Mouse (Mus musculus): ENCODE data around the gene Aggf1. TPM values are rescaled to one million over a fixed set of nuclear protein-coding genes. Genes with fewer than 3 reads are reported as not detected.

The Aggf1 gene
- polyA plus RNA-seq, 2 experiments = 13.0 to 14.9 TPM

GRCm38 (mm10) chr13:95347018-95347696, 28.0 kb downstream of the Aggf1 start:
- no peaks in the 10 kb centered on the region for H3K4me1 ChIP-seq (replicated peaks; ENCODE audit: control insufficient read depth in 2 of 2, insufficient read depth in 2 of 2, low read length in 1 of 2)
- no peak overlapping the region for H3K4me2 ChIP-seq (ENCODE audit: low read depth)
- peak; percentile 37; the same call in 1 of the 2 replicates for ATAC-seq (ENCODE audit: insufficient read depth)
- no peak overlapping the region for H3K4me3 ChIP-seq (ENCODE audit: insufficient read depth in 1 of 2, low read depth in 2 of 2, low read length in 2 of 2)
- peaks cover 20% of the 10 kb centered on the region for H3K36me3 ChIP-seq (replicated peaks; ENCODE audit: control insufficient read depth, insufficient read depth, low read depth)
- WGBS (ENCODE audit: insufficient replicate concordance) = 27% methylated on average over 8 of the region's 8 CpGs
- H3K9ac ChIP-seq (replicated peaks) = no peak overlapping the region
- DNase-seq (ENCODE audit: low read depth in 3 of 3, low spot score in 3 of 3) = peak in 1 of 3 experiments; percentile 41
- H3K27ac ChIP-seq = no peak overlapping the region
- no peaks in the 10 kb centered on the region for H3K27me3 ChIP-seq (ENCODE audit: control insufficient read depth, insufficient read depth, low read length)
- H3K9me3 ChIP-seq (ENCODE audit: control insufficient read depth, low read length) = no peaks in the 10 kb centered on the region
- TF ChIP-seq EP300 (IDR thresholded peaks at IDR 0.05; ENCODE audit: low read depth) = no peak
- TF ChIP-seq CTCF (IDR thresholded peaks at IDR 0.05; ENCODE audit: low read depth) = peak; percentile 91

- Histone ChIP-seq H3K9ac (replicated peaks) (no peak overlapping the region), H3K9me3 (ENCODE audit: control insufficient read depth, low read length) (no peaks in the 10 kb centered on the region), H3K36me3 (replicated peaks; ENCODE audit: control insufficient read depth, insufficient read depth, low read depth) (peaks cover 8% of the 10 kb centered on the region), H3K4me3 (ENCODE audit: insufficient read depth in 1 of 2, low read depth in 2 of 2, low read length in 2 of 2) (no peak overlapping the region), H3K4me2 (ENCODE audit: low read depth) (no peak overlapping the region), H3K4me1 (replicated peaks; ENCODE audit: control insufficient read depth in 2 of 2, insufficient read depth in 2 of 2, low read length in 1 of 2) (no peaks in the 10 kb centered on the region), H3K27ac (no peak overlapping the region), H3K27me3 (ENCODE audit: control insufficient read depth, insufficient read depth, low read length) (no peaks in the 10 kb centered on the region)
- DNase-seq (ENCODE audit: low read depth in 3 of 3, low spot score in 3 of 3) (no peak), ATAC-seq (ENCODE audit: insufficient read depth) (no peak)
- WGBS (ENCODE audit: insufficient replicate concordance) = 60% methylated on average over 6 of the region's 6 CpGs
- TF ChIP-seq CTCF (IDR thresholded peaks at IDR 0.05; ENCODE audit: low read depth) (no peak), EP300 (IDR thresholded peaks at IDR 0.05; ENCODE audit: low read depth) (no peak)
These were observed 29.3 kb downstream of the Aggf1 start for GRCm38 (mm10) chr13:95345869-95346268.

DNA sequence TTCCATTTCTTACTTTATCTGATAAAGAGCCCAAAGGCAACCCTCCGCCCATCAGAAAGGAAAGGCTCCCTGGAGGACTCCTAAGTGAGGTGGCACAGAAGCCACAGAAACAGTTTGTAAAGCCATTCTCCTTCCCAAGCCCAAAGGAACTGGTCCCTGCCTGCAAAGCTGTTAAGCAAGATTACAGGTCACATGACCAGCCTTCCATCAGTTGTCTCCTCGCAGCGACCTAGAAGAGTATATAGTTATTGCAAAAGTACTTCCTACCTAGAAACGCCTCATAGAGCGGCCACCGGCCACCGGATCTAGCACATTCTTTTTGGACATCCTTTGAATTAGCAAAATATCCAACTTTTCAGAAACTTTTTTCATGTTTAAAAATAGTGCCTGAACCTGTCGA, 31.7 kb downstream of the Aggf1 start:
- Histone ChIP-seq H3K9me3 (ENCODE audit: control insufficient read depth, low read length) (no peaks in the 10 kb centered on the region), H3K36me3 (replicated peaks; ENCODE audit: control insufficient read depth, insufficient read depth, low read depth) (no peaks in the 10 kb centered on the region), H3K4me2 (ENCODE audit: low read depth) (no peak overlapping the region), H3K27me3 (ENCODE audit: control insufficient read depth, insufficient read depth, low read length) (no peaks in the 10 kb centered on the region), H3K4me1 (replicated peaks; ENCODE audit: control insufficient read depth in 2 of 2, insufficient read depth in 2 of 2, low read length in 1 of 2) (no peaks in the 10 kb centered on the region), H3K9ac (replicated peaks) (no peak overlapping the region), H3K4me3 (ENCODE audit: insufficient read depth in 1 of 2, low read depth in 2 of 2, low read length in 2 of 2) (no peak overlapping the region), H3K27ac (no peak overlapping the region)
- WGBS (ENCODE audit: insufficient replicate concordance) = 41% methylated on average over 8 of the region's 8 CpGs
- DNase-seq (ENCODE audit: low read depth in 3 of 3, low spot score in 3 of 3) (no peak), ATAC-seq (ENCODE audit: insufficient read depth) (no peak)
- TF ChIP-seq EP300 (IDR thresholded peaks at IDR 0.05; ENCODE audit: low read depth) (no peak), CTCF (IDR thresholded peaks at IDR 0.05; ENCODE audit: low read depth) (no peak)

- TF ChIP-seq EP300 (IDR thresholded peaks at IDR 0.05; ENCODE audit: low read depth) = no peak
- Histone ChIP-seq H3K36me3 (replicated peaks; ENCODE audit: control insufficient read depth, insufficient read depth, low read depth) (no peaks in the 10 kb centered on the region), H3K27me3 (ENCODE audit: control insufficient read depth, insufficient read depth, low read length) (no peaks in the 10 kb centered on the region), H3K4me2 (ENCODE audit: low read depth) (no peak overlapping the region), H3K9ac (replicated peaks) (no peak overlapping the region), H3K9me3 (ENCODE audit: control insufficient read depth, low read length) (no peaks in the 10 kb centered on the region), H3K4me3 (ENCODE audit: insufficient read depth in 1 of 2, low read depth in 2 of 2, low read length in 2 of 2) (no peak overlapping the region), H3K27ac (no peak overlapping the region), H3K4me1 (replicated peaks; ENCODE audit: control insufficient read depth in 2 of 2, insufficient read depth in 2 of 2, low read length in 1 of 2) (no peaks in the 10 kb centered on the region)
- ATAC-seq (ENCODE audit: insufficient read depth) (no peak), DNase-seq (ENCODE audit: low read depth in 3 of 3, low spot score in 3 of 3) (no peak)
- 86% methylated on average over 40 of the region's 40 CpGs for WGBS (ENCODE audit: insufficient replicate concordance)
These were observed 39.0 kb downstream of the Aggf1 start for GRCm38 (mm10) chr13:95336122-95336677.

DNA sequence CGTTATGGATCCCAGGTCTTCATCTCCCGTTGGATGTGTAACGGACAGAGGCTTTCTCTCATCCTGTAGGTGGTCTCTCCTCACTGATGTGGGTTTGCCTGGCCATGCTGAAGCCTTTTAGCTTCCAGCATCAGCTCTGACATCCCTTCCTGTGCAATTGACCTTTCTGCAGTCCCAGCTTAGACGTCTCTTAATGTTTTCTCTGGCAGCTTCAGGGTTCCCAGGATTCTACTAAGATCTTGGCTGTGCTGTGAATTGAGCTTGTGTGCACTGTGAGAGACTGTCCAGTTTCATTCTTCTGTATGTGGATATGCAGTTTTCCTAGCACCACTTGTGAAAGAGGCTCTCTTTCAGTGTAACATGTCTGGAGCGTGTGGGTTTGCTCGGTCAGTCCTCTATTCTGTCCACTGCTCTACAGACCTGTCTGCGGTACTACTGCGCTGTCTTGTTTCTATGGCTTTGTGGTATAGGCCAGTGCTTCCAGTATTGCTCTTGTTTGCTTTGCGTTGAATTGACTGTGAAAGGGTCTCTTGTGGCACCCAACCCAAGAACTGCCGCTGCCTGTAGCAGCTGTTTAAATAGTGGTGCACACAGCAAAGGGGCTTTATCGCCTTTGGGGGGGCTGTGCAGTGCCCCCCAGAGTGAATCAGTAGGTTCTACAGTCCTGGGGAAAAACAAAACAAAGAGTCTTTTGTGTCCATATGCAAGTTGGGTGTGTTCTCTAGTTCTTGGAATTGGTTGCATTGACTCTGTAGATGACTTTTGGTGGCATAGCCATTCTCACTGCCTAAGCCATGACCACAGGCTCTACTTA, 42.9 kb downstream of the Aggf1 start:
- no peak for TF ChIP-seq CTCF (IDR thresholded peaks at IDR 0.05; ENCODE audit: low read depth)
- no peak for TF ChIP-seq EP300 (IDR thresholded peaks at IDR 0.05; ENCODE audit: low read depth)
- Histone ChIP-seq H3K36me3 (replicated peaks; ENCODE audit: control insufficient read depth, insufficient read depth, low read depth) (no peaks in the 10 kb centered on the region), H3K4me2 (ENCODE audit: low read depth) (no peak overlapping the region), H3K9ac (replicated peaks) (no peak overlapping the region), H3K9me3 (ENCODE audit: control insufficient read depth, low read length) (no peaks in the 10 kb centered on the region), H3K4me3 (ENCODE audit: insufficient read depth in 1 of 2, low read depth in 2 of 2, low read length in 2 of 2) (no peak overlapping the region), H3K4me1 (replicated peaks; ENCODE audit: control insufficient read depth in 2 of 2, insufficient read depth in 2 of 2, low read length in 1 of 2) (peaks cover 0 to 3% of the 10 kb centered on the region in 2 experiments; a peak in 1 of 4 replicates), H3K27ac (no peak overlapping the region), H3K27me3 (ENCODE audit: control insufficient read depth, insufficient read depth, low read length) (no peaks in the 10 kb centered on the region)
- ATAC-seq (ENCODE audit: insufficient read depth) (no peak), DNase-seq (ENCODE audit: low read depth in 3 of 3, low spot score in 3 of 3) (no peak)
- WGBS (ENCODE audit: insufficient replicate concordance) = 74% methylated on average over 11 of the region's 11 CpGs

Data from liver, embryonic 14.5 days (tissue).